Mouse (Mus musculus): Measurements from ENCODE around the gene Prss54. TPM values are rescaled to one million over a fixed set of nuclear protein-coding genes. Genes with fewer than 3 reads are reported as not detected.

Prss54 gene
- polyA plus RNA-seq, 1 experiment from 2014 or later = not detected

- TF ChIP-seq CTCF (IDR thresholded peaks at IDR 0.05; ENCODE audit: low read depth) = no peak
- no peaks in the 10 kb centered on the region for H3K4me1 ChIP-seq (ENCODE audit: insufficient read depth)
- DNase-seq (no peak), ATAC-seq (ENCODE audit: insufficient read depth) (no peak)
- no peak overlapping the region for H3K27ac ChIP-seq (ENCODE audit: low read depth)
- no peaks in the 10 kb centered on the region for H3K9me3 ChIP-seq (ENCODE audit: low read depth, low read length)
- H3K9ac ChIP-seq = no peak overlapping the region
- H3K4me3 ChIP-seq (ENCODE audit: low read depth, low read length) = no peak overlapping the region
- no peak overlapping the region for H3K4me2 ChIP-seq
- 56% methylated on average over 16 of the region's 16 CpGs for WGBS
- no peaks in the 10 kb centered on the region for H3K36me3 ChIP-seq (ENCODE audit: insufficient read depth)
- no peaks in the 10 kb centered on the region for H3K27me3 ChIP-seq (ENCODE audit: insufficient read depth, low read length)
Measured at GRCm38 (mm10) chr8:95549871-95550829, 26.0 kb downstream of the Prss54 start.

- TF ChIP-seq CTCF (IDR thresholded peaks at IDR 0.05; ENCODE audit: low read depth) = no peak
- 51% methylated on average over 8 of the region's 8 CpGs for WGBS
- H3K36me3 ChIP-seq (ENCODE audit: insufficient read depth) = no peaks in the 10 kb centered on the region
- no peak overlapping the region for H3K4me3 ChIP-seq (ENCODE audit: low read depth, low read length)
- no peaks in the 10 kb centered on the region for H3K27me3 ChIP-seq (ENCODE audit: insufficient read depth, low read length)
- H3K27ac ChIP-seq (ENCODE audit: low read depth) = no peak overlapping the region
- no peak overlapping the region for H3K4me2 ChIP-seq
- ATAC-seq (ENCODE audit: insufficient read depth) = no peak
- no peaks in the 10 kb centered on the region for H3K4me1 ChIP-seq (ENCODE audit: insufficient read depth)
- DNase-seq = no peak
- H3K9me3 ChIP-seq (ENCODE audit: low read depth, low read length) = no peaks in the 10 kb centered on the region
- no peak overlapping the region for H3K9ac ChIP-seq
Measured at GRCm38 (mm10) chr8:95547931-95548330, 28.2 kb downstream of the Prss54 start.

GRCm38 (mm10) chr8:95546986-95547385, 29.2 kb downstream of the Prss54 start:
- WGBS = 73% methylated on average over 4 of the region's 4 CpGs
- Histone ChIP-seq H3K36me3 (ENCODE audit: insufficient read depth) (no peaks in the 10 kb centered on the region), H3K4me3 (ENCODE audit: low read depth, low read length) (no peak overlapping the region), H3K27me3 (ENCODE audit: insufficient read depth, low read length) (no peaks in the 10 kb centered on the region), H3K9me3 (ENCODE audit: low read depth, low read length) (no peaks in the 10 kb centered on the region), H3K4me1 (ENCODE audit: insufficient read depth) (no peaks in the 10 kb centered on the region), H3K9ac (no peak overlapping the region), H3K27ac (ENCODE audit: low read depth) (no peak overlapping the region), H3K4me2 (no peak overlapping the region)
- no peak for TF ChIP-seq CTCF (IDR thresholded peaks at IDR 0.05; ENCODE audit: low read depth)
- ATAC-seq (ENCODE audit: insufficient read depth) (no peak), DNase-seq (no peak)

GRCm38 (mm10) chr8:95545815-95546214, 30.3 kb downstream of the Prss54 start:
- DNase-seq = no peak
- Histone ChIP-seq H3K36me3 (ENCODE audit: insufficient read depth) (no peaks in the 10 kb centered on the region), H3K9me3 (ENCODE audit: low read depth, low read length) (no peaks in the 10 kb centered on the region), H3K4me1 (ENCODE audit: insufficient read depth) (no peaks in the 10 kb centered on the region), H3K27ac (ENCODE audit: low read depth) (no peak overlapping the region), H3K4me2 (no peak overlapping the region), H3K4me3 (ENCODE audit: low read depth, low read length) (no peak overlapping the region), H3K27me3 (ENCODE audit: insufficient read depth, low read length) (no peaks in the 10 kb centered on the region), H3K9ac (no peak overlapping the region)
- 60% methylated on average over 17 of the region's 17 CpGs for WGBS
- no peak for TF ChIP-seq CTCF (IDR thresholded peaks at IDR 0.05; ENCODE audit: low read depth)
- no peak for ATAC-seq (ENCODE audit: insufficient read depth)

GRCm38 (mm10) chr8:95543065-95543464, 33.1 kb downstream of the Prss54 start:
- Histone ChIP-seq H3K9ac (no peak overlapping the region), H3K9me3 (ENCODE audit: low read depth, low read length) (no peaks in the 10 kb centered on the region), H3K4me2 (no peak overlapping the region), H3K27ac (ENCODE audit: low read depth) (no peak overlapping the region), H3K36me3 (ENCODE audit: insufficient read depth) (no peaks in the 10 kb centered on the region), H3K27me3 (ENCODE audit: insufficient read depth, low read length) (no peaks in the 10 kb centered on the region), H3K4me1 (ENCODE audit: insufficient read depth) (no peaks in the 10 kb centered on the region), H3K4me3 (ENCODE audit: low read depth, low read length) (no peak overlapping the region)
- 79% methylated on average over 3 of the region's 3 CpGs for WGBS
- no peak for ATAC-seq (ENCODE audit: insufficient read depth)
- no peak for TF ChIP-seq CTCF (IDR thresholded peaks at IDR 0.05; ENCODE audit: low read depth)
- no peak for DNase-seq

- WGBS = 80% methylated on average over 6 of the region's 6 CpGs
- H3K9me3 ChIP-seq (ENCODE audit: low read depth, low read length) = no peaks in the 10 kb centered on the region
Measured at GRCm38 (mm10) chr8:95542191-95542590, 33.9 kb downstream of the Prss54 start.

GRCm38 (mm10) chr8:95539487-95539886, 36.7 kb downstream of the Prss54 start:
- no peaks in the 10 kb centered on the region for H3K27me3 ChIP-seq (ENCODE audit: insufficient read depth, low read length)
- H3K27ac ChIP-seq (ENCODE audit: low read depth) = no peak overlapping the region
- H3K4me2 ChIP-seq = no peak overlapping the region
- H3K4me1 ChIP-seq (ENCODE audit: insufficient read depth) = no peaks in the 10 kb centered on the region
- no peaks in the 10 kb centered on the region for H3K36me3 ChIP-seq (ENCODE audit: insufficient read depth)
- DNase-seq (no peak), ATAC-seq (ENCODE audit: insufficient read depth) (no peak)
- H3K9ac ChIP-seq = no peak overlapping the region
- no peak for TF ChIP-seq CTCF (IDR thresholded peaks at IDR 0.05; ENCODE audit: low read depth)
- WGBS = 67% methylated on average over 5 of the region's 5 CpGs
- no peaks in the 10 kb centered on the region for H3K9me3 ChIP-seq (ENCODE audit: low read depth, low read length)
- H3K4me3 ChIP-seq (ENCODE audit: low read depth, low read length) = no peak overlapping the region

More at GRCm38 (mm10) chr8:95542191-95542590, 33.9 kb downstream of the Prss54 start:
- Histone ChIP-seq H3K27ac (ENCODE audit: low read depth) (no peak overlapping the region), H3K4me3 (ENCODE audit: low read depth, low read length) (no peak overlapping the region), H3K4me2 (no peak overlapping the region), H3K27me3 (ENCODE audit: insufficient read depth, low read length) (no peaks in the 10 kb centered on the region), H3K9ac (no peak overlapping the region), H3K4me1 (ENCODE audit: insufficient read depth) (no peaks in the 10 kb centered on the region), H3K36me3 (ENCODE audit: insufficient read depth) (no peaks in the 10 kb centered on the region)
- ATAC-seq (ENCODE audit: insufficient read depth) = no peak
- no peak for TF ChIP-seq CTCF (IDR thresholded peaks at IDR 0.05; ENCODE audit: low read depth)
- no peak for DNase-seq

Measured in lung, embryonic 14.5 days (tissue).